Mouse (Mus musculus) stomach, postnatal 0 days (tissue): ENCODE measurements at regions not wholly inside any gene's neighbourhood (a gene's known extent, or its start where the extent isn't known, plus 50 kb on each side); places are given as distances from the start of the nearest gene placed in this dataset.
A peak's percentile ranks its signal among the peaks of the same experiment; 100 is the strongest.

Experiments
- CTCF ChIP-seq: IDR thresholded peaks from 2 replicates; pipeline ENCODE4 v1.5.1; 2016; ENCODE audit warnings: antibody characterized with exemption, low read depth, mild to moderate bottlenecking, moderate library complexity
- EP300 ChIP-seq: optimal IDR thresholded peaks from 2 replicates; pipeline ENCODE3; 2016; ENCODE audit warnings: antibody characterized with exemption

GRCm38 (mm10) chr17:75629857-75630256 is 78.1 kb upstream of the Fam98a start:
- TF ChIP-seq EP300 (no peak), CTCF (peak; percentile 42)
